Mouse (Mus musculus) CD8-positive naive resting alpha-beta T cell, adult 57 days (primary cell): Measurements from ENCODE around the gene Gm10160. TPM values are rescaled to one million over a fixed set of nuclear protein-coding genes. Genes with fewer than 3 reads are reported as not detected.

ENCODE experiments used
- total RNA-seq: library from RNA; stranded (reverse); gene quantifications from one replicate; pipeline ENCODE4 v1.2.4, GENCODE M21; 2023

Gene Gm10160
- not detected for total RNA-seq

DNA sequence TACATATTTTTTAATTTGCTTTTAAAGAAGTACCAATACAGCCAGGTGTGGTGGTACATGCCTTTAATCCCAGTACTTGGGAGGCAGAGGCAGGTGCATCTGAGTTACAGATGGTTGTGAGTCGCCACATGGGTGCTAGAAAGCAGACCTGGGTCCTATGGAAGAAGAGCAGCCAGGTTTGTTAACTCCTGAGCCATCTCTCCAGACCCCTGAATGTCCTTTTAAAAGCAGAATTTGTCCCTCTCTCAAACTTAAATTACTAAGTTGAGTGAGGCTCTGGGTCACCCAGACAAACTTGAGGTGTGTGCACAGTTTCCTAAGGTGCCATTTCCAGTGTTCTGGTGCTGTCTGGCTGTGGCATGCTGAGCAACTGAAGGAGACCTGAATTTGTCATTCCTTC, at the start of gene Gm10160:
Gm10160 (minus strand) TSS at position 101 of the 400 bp plus-strand sequence.

DNA sequence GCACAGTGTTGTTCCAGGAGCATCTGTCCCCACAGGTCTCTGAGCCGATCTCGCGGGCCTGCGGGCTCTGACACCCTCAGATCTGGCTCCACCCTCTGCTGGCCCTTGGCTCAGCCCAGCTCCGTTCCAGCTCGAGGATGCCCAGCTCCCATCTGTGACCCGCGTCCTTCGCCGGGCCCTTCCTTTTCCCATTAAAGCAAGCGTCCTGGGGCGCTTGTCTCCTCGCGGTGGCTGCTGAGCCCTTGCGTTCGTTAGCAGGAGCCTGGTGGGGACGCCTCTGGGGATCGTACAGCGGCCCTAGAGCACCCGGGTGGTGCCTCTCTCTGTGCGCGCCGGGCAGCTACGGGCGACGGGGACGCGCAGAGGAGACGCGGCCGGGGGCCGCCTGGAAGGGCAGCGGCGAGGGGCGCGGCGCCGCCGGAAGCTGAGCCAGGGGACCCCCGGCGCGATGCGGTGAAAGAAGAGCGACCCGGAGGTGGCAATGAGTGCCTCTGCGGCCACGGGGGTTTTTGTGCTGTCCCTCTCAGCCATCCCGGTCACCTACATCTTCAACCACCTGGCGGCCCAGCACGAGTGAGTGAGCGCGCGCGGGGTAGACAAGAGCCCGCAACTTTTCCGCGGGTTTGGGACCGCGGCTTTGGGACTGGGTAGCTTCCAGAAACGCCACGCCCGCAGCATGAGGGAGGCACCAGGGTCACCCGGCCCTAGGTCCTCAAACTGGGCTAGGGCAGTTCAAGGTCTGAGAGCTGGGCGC, 3.6 kb upstream of the Gm10160 start, which contains the start of gene Tm6sf1:
Tm6sf1 (plus strand) TSS at position 34 of the 754 bp plus-strand sequence.

DNA sequence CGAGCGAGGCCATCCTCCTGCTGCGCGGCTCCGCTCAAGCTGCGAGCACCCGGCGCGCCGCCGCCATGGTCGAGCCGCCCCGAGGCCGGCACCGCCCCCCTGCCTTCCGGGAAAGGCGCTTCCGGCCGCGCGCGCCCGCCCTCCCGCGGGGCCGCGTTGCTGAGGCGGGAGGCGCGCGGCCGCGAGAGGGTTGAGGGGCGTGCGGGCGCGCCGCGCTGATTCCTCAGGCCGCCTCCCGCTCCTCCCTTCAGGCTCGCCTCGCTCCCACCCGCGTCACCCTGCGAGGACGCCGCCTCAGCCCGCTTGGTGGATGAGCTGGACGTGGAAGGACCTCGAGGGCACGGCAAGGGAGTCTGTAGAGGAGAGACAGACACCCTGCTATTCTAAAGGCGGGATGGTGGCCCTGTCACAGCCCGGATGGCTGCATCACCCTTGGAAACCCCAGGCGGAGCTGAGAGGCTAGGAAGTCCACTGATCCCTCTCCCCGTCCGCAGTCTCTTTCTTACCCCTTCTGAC, 26.2 kb downstream of the Gm10160 start, which contains the start of gene Btbd1:
Btbd1 (minus strand) TSS at position 53 of the 516 bp plus-strand sequence.

Other genes starting within 250 kb of the Gm10160 start
- gene Homer2, start 148.3 kb downstream of the Gm10160 start, total RNA-seq, result not detected
- 54.4 TPM for gene Ramac, start 92.9 kb downstream of the Gm10160 start, total RNA-seq
- 24.6 TPM for gene 3110040N11Rik, start 66.3 kb downstream of the Gm10160 start, total RNA-seq
- gene Btbd1, start 26.4 kb downstream of the Gm10160 start, total RNA-seq, result 52.2 TPM
- gene Tm6sf1, start 3.2 kb upstream of the Gm10160 start, total RNA-seq, result 33.5 TPM
- gene Hdgfl3, start 78.7 kb upstream of the Gm10160 start, total RNA-seq, result 43.1 TPM
- gene Bnc1, start 136.5 kb upstream of the Gm10160 start, total RNA-seq, result not detected